Mouse (Mus musculus): ENCODE data around the gene Msi2. TPM values are rescaled to one million over a fixed set of nuclear protein-coding genes. Genes with fewer than 3 reads are reported as not detected.

Gene Msi2
- total RNA-seq, 2 experiments from 2014 or later: 169 to 193 TPM

GRCm38 (mm10) chr11:88625063-88625462 is 93.2 kb downstream of the Msi2 start:
- intact Hi-C loops (cut with DNase I): loop anchor here (5.0 kb wide), 1 partner anchor 92 kb away; the partner anchor contains the start of gene Msi2
- TF ChIP-seq CTCF (IDR thresholded peaks at IDR 0.05): no peak
- H3K4me3 ChIP-seq: no peak overlapping the region
- DNase-seq: no peak
- H3K27ac ChIP-seq: no peak overlapping the region

DNA sequence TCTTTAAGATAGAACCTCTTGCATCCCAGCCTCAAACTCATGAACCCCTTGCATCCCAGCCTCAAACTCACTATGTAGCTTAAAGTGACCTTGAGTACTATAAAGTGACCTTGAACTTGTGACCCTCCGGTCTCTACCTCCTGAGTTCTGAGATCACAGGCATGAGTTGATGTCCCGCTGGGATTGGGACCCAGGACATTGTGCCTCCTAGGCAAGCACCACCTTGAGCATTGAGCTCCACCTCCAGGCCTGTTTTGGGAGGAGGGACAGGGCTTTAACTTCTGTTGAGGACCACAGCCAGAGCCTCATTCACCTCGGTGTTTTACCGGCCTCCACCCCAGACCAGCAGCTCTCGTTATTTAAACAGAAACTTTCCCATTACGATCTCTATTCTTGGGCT is 93.7 kb downstream of the Msi2 start:
- peak overlapping the region; percentile 85; the same call in 1 of the 2 replicates for H3K27ac ChIP-seq
- no peak for DNase-seq
- intact Hi-C loops (cut with DNase I): loop anchor here (5.0 kb wide), 2 partner anchors 67 to 93 kb away; partner anchors contain the start of gene Msi2

DNA sequence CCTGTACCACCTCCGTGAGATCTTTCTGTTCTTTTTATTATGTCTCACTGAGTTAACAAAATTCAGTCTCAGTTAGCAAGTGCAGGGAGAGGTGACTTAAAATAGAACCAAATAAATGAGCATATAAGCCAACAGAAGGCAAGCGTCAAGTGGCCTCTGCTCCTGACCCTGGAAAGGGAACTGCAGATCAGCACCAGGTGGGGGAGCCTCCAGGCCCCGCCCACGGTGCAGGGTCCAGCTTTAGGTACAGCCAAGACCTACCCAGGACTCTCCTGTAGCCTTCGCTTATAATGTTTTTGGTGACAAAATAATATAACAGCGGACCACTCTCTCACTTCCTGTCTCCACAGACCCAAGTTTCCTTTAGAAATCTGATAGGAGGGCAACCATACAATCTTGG is 94.6 kb downstream of the Msi2 start:
- peak; percentile 32 for DNase-seq
- TF ChIP-seq CTCF (IDR thresholded peaks at IDR 0.05): no peak
- intact Hi-C loops (cut with DNase I): loop anchor here (5.0 kb wide), 1 partner anchor 66 kb away; no protein-coding TSS in a partner anchor
- H3K4me3 ChIP-seq: no peak overlapping the region
- H3K27ac ChIP-seq: peak overlapping the region; percentile 85

More for the DNA sequence above, 93.7 kb downstream of the Msi2 start:
- H3K4me3 ChIP-seq: no peak overlapping the region
- no peak for TF ChIP-seq CTCF (IDR thresholded peaks at IDR 0.05)

- Histone ChIP-seq H3K4me3 (no peak overlapping the region), H3K27ac (peak overlapping the region; percentile 85)
- intact Hi-C loops (cut with DNase I): loop anchor here (5.0 kb wide), 1 partner anchor 65 kb away; no protein-coding TSS in a partner anchor
- TF ChIP-seq CTCF (IDR thresholded peaks at IDR 0.05): no peak
- DNase-seq: no peak
Measured at GRCm38 (mm10) chr11:88622496-88622895, 95.8 kb downstream of the Msi2 start.

- DNase-seq: no peak
- no peak for TF ChIP-seq CTCF (IDR thresholded peaks at IDR 0.05)
- intact Hi-C loops (cut with DNase I): loop anchor here (5.0 kb wide), 1 partner anchor 64 kb away; no protein-coding TSS in a partner anchor
- Histone ChIP-seq H3K27ac (peak overlapping the region; percentile 85), H3K4me3 (no peak overlapping the region)
Measured at GRCm38 (mm10) chr11:88621789-88622188, 96.5 kb downstream of the Msi2 start.

DNA sequence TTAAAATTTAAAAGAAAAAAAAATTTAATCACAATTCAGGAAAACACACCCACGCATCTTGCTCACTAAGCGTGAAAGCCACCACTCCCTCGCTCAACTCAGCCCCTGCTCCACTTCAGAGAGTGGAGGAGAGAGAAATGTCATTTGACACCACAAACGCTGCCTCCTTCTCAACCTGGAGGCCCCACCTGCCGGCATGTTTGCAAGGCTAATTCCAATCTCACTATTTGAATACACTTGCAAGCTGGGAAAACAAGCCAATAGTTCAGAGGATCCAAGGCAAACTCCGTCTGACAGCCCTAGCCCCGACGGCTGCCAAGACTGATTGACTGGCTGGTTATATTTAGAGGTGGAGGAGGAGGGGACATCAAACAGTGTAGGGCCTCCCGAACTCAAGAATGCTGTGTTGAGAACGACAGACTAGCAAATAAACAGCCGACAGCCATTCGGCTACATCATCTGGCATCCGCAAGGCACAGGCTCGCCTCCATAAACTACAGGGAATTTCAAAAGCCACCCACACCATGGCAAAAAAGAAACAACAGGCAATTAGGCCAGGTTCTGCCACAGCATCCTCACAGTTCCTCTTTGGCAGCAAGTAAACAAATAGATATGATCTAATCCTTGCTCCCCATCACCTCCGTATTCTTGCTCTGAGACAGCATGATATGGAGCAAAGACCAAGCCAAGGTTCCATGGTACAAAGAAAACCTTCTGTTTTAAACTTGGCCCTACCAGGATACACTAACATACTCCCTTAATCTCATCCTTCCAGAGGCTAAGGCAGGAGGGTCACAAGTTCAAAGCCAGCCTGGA is 97.9 kb downstream of the Msi2 start:
- intact Hi-C loops (cut with DNase I): loop anchor here (5.0 kb wide), 1 partner anchor 63 kb away; no protein-coding TSS in a partner anchor
- Histone ChIP-seq H3K4me3 (peak overlapping the region; percentile 36), H3K27ac (peak overlapping the region; percentile 85)
- TF ChIP-seq CTCF (IDR thresholded peaks at IDR 0.05): no peak
- DNase-seq: peak; percentile 71

DNA sequence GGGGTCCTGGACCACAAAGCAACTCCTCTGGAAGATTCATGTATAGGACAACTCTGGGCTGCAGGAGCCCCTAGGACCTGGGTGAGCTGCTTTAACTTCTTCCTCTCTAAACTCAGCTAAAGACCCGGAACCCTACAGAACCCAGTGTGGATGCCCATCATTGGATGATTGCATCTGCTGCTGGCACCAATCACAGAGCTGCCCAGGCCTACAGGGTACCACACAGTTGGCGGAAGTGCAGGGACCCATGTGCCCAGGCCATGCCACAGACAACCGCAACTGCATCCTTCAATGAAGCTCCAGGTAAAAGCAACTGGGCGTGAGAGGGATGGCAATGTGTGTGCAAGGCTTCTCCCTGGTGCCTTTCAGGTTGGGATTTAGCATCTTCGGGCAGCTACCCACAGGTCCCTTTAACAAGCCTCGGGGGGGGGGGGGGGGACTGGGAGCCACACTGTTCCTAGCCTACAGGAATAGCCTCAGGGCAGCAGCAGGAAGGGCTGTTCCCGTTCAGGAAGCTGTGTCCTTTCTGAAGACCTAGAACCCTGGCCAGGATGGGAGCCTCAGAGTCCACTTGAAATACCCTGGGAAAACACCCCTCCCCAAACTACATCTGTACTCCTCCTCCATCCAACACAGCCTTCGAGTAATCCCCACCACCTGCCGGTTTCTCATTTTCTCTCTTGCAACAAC is 98.7 kb downstream of the Msi2 start:
- Histone ChIP-seq H3K4me3 (peak overlapping the region; percentile 36), H3K27ac (peak overlapping the region; percentile 85)
- no peak for TF ChIP-seq CTCF (IDR thresholded peaks at IDR 0.05)
- no peak for DNase-seq
- intact Hi-C loops (cut with DNase I): loop anchor here (5.0 kb wide), 1 partner anchor 62 kb away; no protein-coding TSS in a partner anchor

- no peak; the same call in 1 of the 2 replicates for TF ChIP-seq CTCF (IDR thresholded peaks at IDR 0.05)
- peak; percentile 86 for DNase-seq
- Histone ChIP-seq H3K27ac (peak overlapping the region; percentile 85), H3K4me3 (no peak overlapping the region)
- intact Hi-C loops (cut with DNase I): no loop called here
Measured at GRCm38 (mm10) chr11:88618732-88619309, 99.5 kb downstream of the Msi2 start.

- peak; percentile 34 for DNase-seq
- intact Hi-C loops (cut with DNase I): no loop called here
- no peak overlapping the region for H3K4me3 ChIP-seq
- peak overlapping the region; percentile 85 for H3K27ac ChIP-seq
- no peak for TF ChIP-seq CTCF (IDR thresholded peaks at IDR 0.05)
Measured at GRCm38 (mm10) chr11:88618005-88618501, 100.3 kb downstream of the Msi2 start.

DNA sequence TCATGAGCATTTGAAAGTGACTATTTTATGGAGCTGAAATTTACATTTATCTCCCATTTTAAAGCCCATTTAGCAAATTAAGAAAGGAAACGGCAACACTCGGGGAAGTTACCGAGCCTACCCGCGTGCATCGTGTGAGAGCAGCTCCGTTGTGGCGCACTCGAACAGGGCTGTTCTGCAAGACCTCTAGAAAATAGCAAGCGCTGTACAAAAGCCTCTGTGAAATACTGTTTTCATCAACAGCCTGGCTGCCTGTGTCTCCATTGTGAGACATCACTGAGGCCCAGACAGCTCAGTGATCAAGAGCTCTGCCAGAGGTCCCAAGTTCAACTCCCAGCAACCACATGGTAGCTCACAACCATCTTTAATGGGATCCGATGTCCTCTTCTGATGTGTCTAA is 100.9 kb downstream of the Msi2 start:
- no peak for TF ChIP-seq CTCF (IDR thresholded peaks at IDR 0.05)
- peak overlapping the region; percentile 85 for H3K27ac ChIP-seq
- intact Hi-C loops (cut with DNase I): no loop called here
- no peak for DNase-seq
- no peak overlapping the region for H3K4me3 ChIP-seq

DNA sequence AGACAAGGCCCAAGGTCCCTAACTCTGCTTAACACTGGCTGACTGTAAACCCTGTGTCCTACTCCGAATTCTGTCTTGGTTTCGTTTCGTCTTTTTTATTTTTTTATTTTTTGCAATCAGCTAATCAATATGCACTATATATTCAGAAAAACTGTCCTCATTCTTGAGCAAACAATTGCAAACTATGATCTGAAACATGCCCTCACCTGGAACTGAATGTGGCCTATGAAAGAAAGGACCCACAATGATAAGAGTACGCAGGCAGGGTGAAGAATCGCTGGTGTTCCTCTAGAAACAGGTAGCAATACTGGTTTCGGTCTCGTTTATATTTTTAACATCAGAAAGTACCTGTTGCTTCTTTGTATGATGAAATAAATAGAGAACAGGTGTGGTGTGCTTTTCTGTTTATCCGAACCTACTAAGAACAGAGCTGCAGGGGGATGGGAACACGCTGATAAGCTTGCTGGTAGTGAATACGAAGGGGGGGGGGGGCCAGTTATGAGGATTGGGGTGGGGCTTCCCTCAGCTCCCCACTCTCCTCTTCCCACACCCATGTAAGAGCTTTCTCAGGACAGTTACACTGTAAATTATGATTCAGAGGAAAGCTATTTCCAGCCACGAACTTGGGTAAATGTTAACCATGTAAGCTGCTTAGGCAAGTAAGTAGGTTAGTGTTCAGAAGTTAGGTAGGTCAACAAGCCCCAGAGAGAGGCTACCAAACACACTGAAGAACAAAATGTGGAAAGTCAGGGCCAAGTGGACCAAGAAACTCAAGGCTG is 103.6 kb downstream of the Msi2 start:
- intact Hi-C loops (cut with DNase I): no loop called here
- no peak for DNase-seq
- H3K4me3 ChIP-seq: peak overlapping the region; percentile 23; the same call in 1 of the 2 replicates
- no peak for TF ChIP-seq CTCF (IDR thresholded peaks at IDR 0.05)
- peak overlapping the region; percentile 78 for H3K27ac ChIP-seq

All from gastrocnemius, adult 2 months (tissue).